ENCODE assay signal across 18 mouse cellular contexts in genomic region chr6:136763912-136764311, GRCm38 (mm10). TPM values are rescaled to one million over a fixed set of nuclear protein-coding genes. Genes with fewer than 3 reads are reported as not detected.
DNase-seq lines count a peak whose midpoint lies in the region; ATAC-seq and TF ChIP-seq lines count a peak whose summit lies in the region.
"Had no signal": no experiment of that assay in that cellular context is flagged by ENCODE, and none has a peak within 500 bp of the region (broad histone marks: within the 10 kb centered on the region; RNA-seq: fewer than 3 reads in every experiment).

No protein-coding gene starts in this region.

- H3K36me3 ChIP-seq in heart, embryonic 13.5 days = no peaks in the 10 kb centered on the region
- H3K36me3 ChIP-seq in liver, embryonic 12.5 days = no peaks in the 10 kb centered on the region
- no peaks in the 10 kb centered on the region for H3K36me3 ChIP-seq in liver, postnatal 0 days (replicated peaks; ENCODE audit: insufficient read depth, low read length)
- no peaks in the 10 kb centered on the region for H3K36me3 ChIP-seq in stomach, embryonic 14.5 days (ENCODE audit: control insufficient read depth, insufficient read depth, low read length)
- H3K36me3 ChIP-seq in stomach, postnatal 0 days (ENCODE audit: control insufficient read depth, insufficient read depth, low read length) = no peaks in the 10 kb centered on the region
- H3K36me3 ChIP-seq: embryonic facial prominence, embryonic 12.5 days had no signal

- peaks cover 14% of the 10 kb centered on the region for H3K4me1 ChIP-seq in heart, embryonic 13.5 days
- H3K4me1 ChIP-seq in liver, embryonic 12.5 days = no peaks in the 10 kb centered on the region
- no peaks in the 10 kb centered on the region for H3K4me1 ChIP-seq in liver, postnatal 0 days (ENCODE audit: insufficient read depth)
- no peaks in the 10 kb centered on the region for H3K4me1 ChIP-seq in stomach, embryonic 14.5 days (ENCODE audit: control insufficient read depth, insufficient read depth, low read length)
- H3K4me1 ChIP-seq in stomach, postnatal 0 days (replicated peaks; ENCODE audit: control insufficient read depth, insufficient read depth) = no peaks in the 10 kb centered on the region
- H3K4me1 ChIP-seq: embryonic facial prominence, embryonic 12.5 days; megakaryocyte, embryonic 14.5 days had no signal

- TF ChIP-seq CTCF in liver, postnatal 0 days (IDR thresholded peaks at IDR 0.05; ENCODE audit: low read depth) = no peak
- no peak for TF ChIP-seq CTCF in stomach, postnatal 0 days (IDR thresholded peaks at IDR 0.05; ENCODE audit: low read depth)

- intact Hi-C loops in heart, postnatal 14 days (cut with DNase I) = no loop called here

- H3K4me2 ChIP-seq in heart, embryonic 13.5 days = peak overlapping the region; percentile 5; the same call in 1 of the 2 replicates
- H3K4me2 ChIP-seq in liver, embryonic 12.5 days = no peak overlapping the region
- H3K4me2 ChIP-seq in liver, postnatal 0 days (ENCODE audit: low read depth, low read length) = no peak overlapping the region
- H3K4me2 ChIP-seq in stomach, embryonic 14.5 days (replicated peaks; ENCODE audit: low read depth, low read length) = no peak overlapping the region
- H3K4me2 ChIP-seq in stomach, postnatal 0 days (replicated peaks; ENCODE audit: low read depth) = no peak overlapping the region
- H3K4me2 ChIP-seq: embryonic facial prominence, embryonic 12.5 days; liver, embryonic 11.5 days had no signal

- H3K9me3 ChIP-seq in heart, embryonic 13.5 days = no peaks in the 10 kb centered on the region
- no peaks in the 10 kb centered on the region for H3K9me3 ChIP-seq in liver, embryonic 12.5 days (replicated peaks)
- no peaks in the 10 kb centered on the region for H3K9me3 ChIP-seq in liver, postnatal 0 days (ENCODE audit: low read length)
- no peaks in the 10 kb centered on the region for H3K9me3 ChIP-seq in stomach, embryonic 14.5 days (ENCODE audit: control insufficient read depth, low read depth, low read length)
- H3K9me3 ChIP-seq in stomach, postnatal 0 days (ENCODE audit: control insufficient read depth, low read length) = no peaks in the 10 kb centered on the region
- H3K9me3 ChIP-seq: embryonic facial prominence, embryonic 12.5 days had no signal

- TF ChIP-seq EP300 in liver, postnatal 0 days (IDR thresholded peaks at IDR 0.05; ENCODE audit: low read depth) = no peak
- TF ChIP-seq EP300 in stomach, postnatal 0 days (optimal IDR thresholded peaks at IDR 0.05) = no peak

- 8% methylated on average over 1 of the region's 1 CpGs for WGBS in heart, embryonic 13.5 days
- 26% methylated on average over 1 of the region's 1 CpGs for WGBS in liver, embryonic 12.5 days (ENCODE audit: insufficient replicate concordance)
- WGBS in liver, postnatal 0 days (ENCODE audit: insufficient replicate concordance) = 24% methylated on average over 1 of the region's 1 CpGs
- WGBS in stomach, embryonic 14.5 days = 51% methylated on average over 1 of the region's 1 CpGs
- 39% methylated on average over 1 of the region's 1 CpGs for WGBS in stomach, postnatal 0 days

- H3K27me3 ChIP-seq in heart, embryonic 13.5 days (replicated peaks) = no peaks in the 10 kb centered on the region
- H3K27me3 ChIP-seq in liver, embryonic 12.5 days (replicated peaks) = 0 out of 2 replicates have a peak, but pooled peaks cover 2% of the 10 kb centered on the region
- H3K27me3 ChIP-seq in liver, postnatal 0 days (ENCODE audit: insufficient read depth, low read length) = no peaks in the 10 kb centered on the region
- H3K27me3 ChIP-seq in stomach, embryonic 14.5 days (ENCODE audit: control insufficient read depth, insufficient read depth, low read length) = no peaks in the 10 kb centered on the region
- H3K27me3 ChIP-seq in stomach, postnatal 0 days (ENCODE audit: control insufficient read depth, insufficient read depth, low read length) = no peaks in the 10 kb centered on the region
- H3K27me3 ChIP-seq: embryonic facial prominence, embryonic 12.5 days had no signal

- H3K4me3 ChIP-seq in heart, embryonic 13.5 days = no peak overlapping the region
- H3K4me3 ChIP-seq in liver, embryonic 12.5 days = no peak overlapping the region
- no peak overlapping the region for H3K4me3 ChIP-seq in liver, postnatal 0 days (ENCODE audit: low read depth, low read length)
- no peak overlapping the region for H3K4me3 ChIP-seq in stomach, embryonic 14.5 days (ENCODE audit: low read depth, low read length)
- no peak overlapping the region for H3K4me3 ChIP-seq in stomach, postnatal 0 days (ENCODE audit: low read depth, low read length)
- H3K4me3 ChIP-seq: embryonic facial prominence, embryonic 12.5 days; megakaryocyte, embryonic 14.5 days; myocyte had no signal

- no peak overlapping the region for H3K9ac ChIP-seq in heart, embryonic 13.5 days
- no peak overlapping the region for H3K9ac ChIP-seq in liver, embryonic 12.5 days
- no peak overlapping the region for H3K9ac ChIP-seq in liver, postnatal 0 days (replicated peaks)
- no peak overlapping the region for H3K9ac ChIP-seq in stomach, embryonic 14.5 days (replicated peaks; ENCODE audit: low read depth, low read length)
- H3K9ac ChIP-seq in stomach, postnatal 0 days (ENCODE audit: low read length) = no peak overlapping the region
- H3K9ac ChIP-seq: embryonic facial prominence, embryonic 12.5 days had no signal

- DNase-seq in heart, postnatal 14 days = no peak
- DNase-seq in liver, postnatal 0 days = no peak
- DNase-seq in stomach, postnatal 0 days (ENCODE audit: low spot score) = no peak
- no peak for DNase-seq in embryo, embryonic 10.5 days (ENCODE audit: low spot score)
- DNase-seq: cerebellum, adult 11-12 months; cerebellum, postnatal 36 days; gastrocnemius, postnatal 36 days; left cerebral cortex, postnatal 4 days; retina, postnatal 1 day; thymus, postnatal 4 days had no signal

- no peak for ATAC-seq in heart, embryonic 13.5 days (ENCODE audit: extremely low read depth, insufficient number of reproducible peaks, low FRiP score, low TSS enrichment)
- 0 out of 2 replicates have a peak, but pooled peaks have one; percentile 27 for ATAC-seq in liver, embryonic 12.5 days
- no peak for ATAC-seq in liver, postnatal 0 days
- ATAC-seq in stomach, embryonic 14.5 days (ENCODE audit: insufficient number of reproducible peaks, insufficient read depth, low FRiP score, low read depth) = peak; percentile 46; the same call in 1 of the 2 replicates
- ATAC-seq in stomach, postnatal 0 days (ENCODE audit: low FRiP score, low TSS enrichment) = no peak

- H3K27ac ChIP-seq in heart, embryonic 13.5 days (replicated peaks) = peak overlapping the region; percentile 37; the same call in 1 of the 2 replicates
- no peak overlapping the region for H3K27ac ChIP-seq in liver, embryonic 12.5 days
- no peak overlapping the region for H3K27ac ChIP-seq in liver, postnatal 0 days (ENCODE audit: low read depth)
- H3K27ac ChIP-seq in stomach, embryonic 14.5 days (ENCODE audit: low read length) = no peak overlapping the region
- no peak overlapping the region for H3K27ac ChIP-seq in stomach, postnatal 0 days (replicated peaks)
- H3K27ac ChIP-seq: embryonic facial prominence, embryonic 12.5 days had no signal

RNA-seq across cellular contexts. Expression of gene Gucy2c, which starts 17.7 kb away (rescaled TPM):
- 0.04 TPM in 2 replicates for polyA plus RNA-seq in heart, embryonic 13.5 days (2015; fragmentation: Nextera tagmentation; extraction: Ambion mirVana)
- not detected for total RNA-seq in heart, postnatal 14 days (2021)
- polyA plus RNA-seq in liver, embryonic 12.5 days (2016; fragmentation: Nextera tagmentation; extraction: Ambion mirVana) = 0.07 TPM in 1 of 2 replicates, not detected in the other
- 0.57 and 0.99 TPM in 2 replicates for polyA plus RNA-seq in liver, postnatal 0 days (2015; fragmentation: Nextera tagmentation; extraction: Ambion mirVana)
- 1.6 and 3.3 TPM in 2 replicates for polyA plus RNA-seq in stomach, embryonic 14.5 days (2014; fragmentation: Nextera tagmentation; extraction: Ambion mirVana)
- polyA plus RNA-seq in stomach, postnatal 0 days (2015; fragmentation: Nextera tagmentation; extraction: Ambion mirVana) = 2.0 and 2.5 TPM in 2 replicates
- total RNA-seq: gastrocnemius, postnatal 36 days had no signal
- polyA plus RNA-seq: kidney, embryonic 14.5 days; liver, embryonic 11.5 days had no signal

RNA-seq across cellular contexts. Expression of gene Hist4h4, which starts 40.3 kb away (rescaled TPM):
- 0.11 and 0.34 TPM in 2 replicates for polyA plus RNA-seq in heart, embryonic 13.5 days (2015; fragmentation: Nextera tagmentation; extraction: Ambion mirVana)
- 10 to 100 TPM; 12.1 to 15.3 TPM for total RNA-seq in heart, postnatal 14 days (2021)
- 0.92 and 1.0 TPM in 2 replicates for polyA plus RNA-seq in liver, embryonic 12.5 days (2016; fragmentation: Nextera tagmentation; extraction: Ambion mirVana)
- polyA plus RNA-seq in liver, postnatal 0 days (2015; fragmentation: Nextera tagmentation; extraction: Ambion mirVana) = 1.1 and 1.4 TPM in 2 replicates
- 2.1 and 2.8 TPM in 2 replicates for polyA plus RNA-seq in stomach, embryonic 14.5 days (2014; fragmentation: Nextera tagmentation; extraction: Ambion mirVana)
- 0.59 and 0.68 TPM in 2 replicates for polyA plus RNA-seq in stomach, postnatal 0 days (2015; fragmentation: Nextera tagmentation; extraction: Ambion mirVana)

RNA-seq across cellular contexts. Expression of gene H2afj, which starts 44.1 kb away (rescaled TPM):
- 75.2 and 81.2 TPM in 2 replicates for polyA plus RNA-seq in heart, embryonic 13.5 days (2015; fragmentation: Nextera tagmentation; extraction: Ambion mirVana)
- 10 to 100 TPM; 33.4 to 38.2 TPM for total RNA-seq in heart, postnatal 14 days (2021)
- 196 and 207 TPM in 2 replicates for polyA plus RNA-seq in liver, embryonic 12.5 days (2016; fragmentation: Nextera tagmentation; extraction: Ambion mirVana)
- 147 and 152 TPM in 2 replicates for polyA plus RNA-seq in liver, postnatal 0 days (2015; fragmentation: Nextera tagmentation; extraction: Ambion mirVana)
- polyA plus RNA-seq in stomach, embryonic 14.5 days (2014; fragmentation: Nextera tagmentation; extraction: Ambion mirVana) = 130 and 144 TPM in 2 replicates
- polyA plus RNA-seq in stomach, postnatal 0 days (2015; fragmentation: Nextera tagmentation; extraction: Ambion mirVana) = 439 and 445 TPM in 2 replicates

Comparison
In these comparisons a context has a peak if more than half of its experiments do, and no peak if none do; other contexts are left out.
1. ATAC-seq: peak in liver, embryonic 12.5 days (single experiment) and stomach, embryonic 14.5 days (single experiment); none in heart, embryonic 13.5 days (single experiment), liver, postnatal 0 days (single experiment) and stomach, postnatal 0 days (single experiment).